In genomic region chr8:90121935-90122334, GRCm38 (mm10) we compare ENCODE assay signal across 14 mouse cellular contexts.
DNase-seq lines count a peak whose midpoint lies in the region.
"Had no signal": no experiment of that assay in that cellular context is flagged by ENCODE, and none has a peak within 500 bp of the region (broad histone marks: within the 10 kb centered on the region; RNA-seq: fewer than 3 reads in every experiment).

No protein-coding gene starts in this region.

- DNase-seq in Muller cell, postnatal 12 days (ENCODE audit: inconsistent ontology term) = peak; percentile 52
- peak; percentile 43 for DNase-seq in brain, adult 2 months (ENCODE audit: low read depth, low spot score)
- no peak for DNase-seq in cerebellum, postnatal 10 days
- DNase-seq in adrenal gland, postnatal 10 days = no peak
- no peak for DNase-seq in neural tube, embryonic 10.5 days (ENCODE audit: extremely low spot score, low spot score)
- DNase-seq: adrenal gland, adult 8-10 months; adrenal gland, postnatal 25 days; cerebellum, adult 11-12 months; cerebellum, adult 2 months; cerebellum, adult 9-10 months; cerebellum, postnatal 14 days; cerebellum, postnatal 36 days; embryo, embryonic 11 days; forebrain, postnatal 0 days had no signal

Comparison
In these comparisons a context has a peak if more than half of its experiments do, and no peak if none do; other contexts are left out.
1. DNase-seq: peak in Muller cell, postnatal 12 days (single experiment) and brain, adult 2 months (single experiment); none in cerebellum, postnatal 10 days (0 of 2), adrenal gland, postnatal 10 days (single experiment) and neural tube, embryonic 10.5 days (single experiment).